Mouse (Mus musculus) frontal cortex, adult (tissue): ENCODE measurements at regions not wholly inside any gene's neighbourhood (a gene's known extent, or its start where the extent isn't known, plus 50 kb on each side); places are given as distances from the start of the nearest gene placed in this dataset.

Source experiments
- ATAC-seq: cut with Nextera tagmentation; 2 replicates; pipeline ENCODE4 v1.9.2; 2017; ENCODE audit warnings: mild to moderate bottlenecking, moderate library complexity, mixed read lengths; ENCODE audit not compliant: low TSS enrichment

- no peak for ATAC-seq
These were observed 374.2 kb downstream of the Gpd2 start for GRCm38 (mm10) chr2:57611599-57611998.

DNA sequence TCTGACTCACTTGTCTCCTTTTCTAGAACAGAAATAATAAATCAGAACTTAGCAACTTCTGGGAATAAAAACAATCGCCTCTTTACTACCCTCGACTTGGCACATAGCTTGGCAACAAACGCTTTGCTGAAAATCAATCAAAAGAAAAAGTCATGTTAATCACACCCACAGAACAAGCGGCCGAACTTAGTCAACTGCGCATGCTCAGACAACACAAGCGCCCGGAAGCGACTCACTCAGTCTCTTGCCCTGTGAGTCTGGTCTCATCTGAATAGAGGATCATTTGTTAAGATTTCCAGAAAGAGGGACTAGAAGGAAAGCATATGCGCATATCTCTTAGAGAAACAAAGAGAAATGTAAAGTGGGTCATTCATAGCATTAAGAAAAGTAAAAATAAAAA is 375.8 kb downstream of the Gpd2 start:
- ATAC-seq: peak; percentile 84

GRCm38 (mm10) chr2:57614587-57614991 is 377.2 kb downstream of the Gpd2 start:
- ATAC-seq: peak; percentile 60

DNA sequence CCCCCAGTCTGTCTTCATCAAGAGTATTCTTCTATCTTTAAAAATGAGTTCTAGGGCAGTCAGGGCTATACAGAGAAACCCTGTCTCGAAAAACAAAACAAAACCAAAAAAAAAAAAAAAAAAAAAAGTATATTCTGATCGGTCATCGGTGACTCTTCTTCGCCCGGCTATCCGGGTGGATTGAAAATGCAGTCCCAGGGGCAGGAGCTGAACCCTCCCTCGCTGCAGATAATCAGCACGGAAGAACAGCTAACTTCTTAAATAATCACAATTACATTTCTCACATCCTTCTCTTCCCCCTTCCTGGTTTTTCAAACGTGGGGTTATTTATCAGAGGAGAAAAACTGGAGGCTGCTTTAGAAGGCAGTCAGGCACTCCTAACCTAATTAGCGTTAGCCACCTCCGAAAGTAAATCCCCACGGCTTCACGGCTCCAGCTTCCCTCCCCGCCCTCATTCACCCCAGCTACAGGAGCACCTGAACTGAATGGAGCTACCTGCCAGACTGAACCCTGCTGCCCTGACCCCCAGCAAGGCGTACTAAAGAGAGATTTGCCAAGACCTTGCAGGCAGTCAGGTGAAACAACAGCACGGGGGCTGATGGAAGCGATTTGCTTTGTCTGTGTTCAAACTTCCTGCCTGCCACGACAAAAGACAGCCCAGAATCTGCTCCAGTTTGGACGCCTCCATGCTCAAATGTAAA is 379.2 kb downstream of the Gpd2 start:
- ATAC-seq: no peak

DNA sequence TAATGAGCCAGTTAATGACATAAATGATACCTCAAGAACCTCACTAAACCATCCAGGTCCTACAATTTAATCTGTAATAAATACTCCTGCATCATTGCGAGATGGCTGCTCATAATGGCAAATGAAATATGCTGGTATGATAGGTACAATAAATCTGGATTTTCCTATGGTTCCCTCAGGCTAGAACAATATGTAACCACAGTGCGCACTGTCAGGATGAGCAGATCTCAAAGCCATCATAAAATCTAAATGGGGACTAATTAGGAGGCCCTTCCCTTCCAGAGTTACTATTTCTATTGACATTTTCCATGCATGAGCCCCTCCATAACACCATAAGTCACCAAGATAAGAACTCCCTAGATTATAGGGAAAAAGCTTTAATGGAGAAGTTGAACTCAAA is 379.8 kb downstream of the Gpd2 start:
- ATAC-seq: no peak

- no peak for ATAC-seq
These were observed 353.6 kb upstream of the Galnt5 start for GRCm38 (mm10) chr2:57644117-57644516.

- 0 out of 2 replicates have a peak, but pooled peaks have one; percentile 38 for ATAC-seq
These were observed 353.1 kb upstream of the Galnt5 start for GRCm38 (mm10) chr2:57644541-57644940.

DNA sequence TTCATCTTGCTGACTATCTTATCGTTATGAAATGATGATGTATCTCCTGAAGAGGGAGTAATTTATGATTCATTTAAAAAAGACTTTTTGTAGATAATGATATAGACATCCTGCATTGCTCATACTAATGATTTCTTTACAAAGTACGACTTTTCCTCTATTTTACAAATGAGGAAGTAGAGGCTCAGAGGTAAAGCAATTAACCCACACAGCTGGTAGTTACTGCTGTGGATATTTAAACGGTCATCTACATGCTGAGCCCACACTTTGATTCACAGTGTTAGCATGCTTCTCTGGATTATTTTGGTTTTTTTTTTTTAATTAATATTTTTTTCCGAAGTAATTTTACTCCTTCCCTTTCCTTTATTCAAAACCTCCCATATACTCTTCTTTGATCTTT is 348.7 kb upstream of the Galnt5 start:
- ATAC-seq: no peak

- ATAC-seq: peak; percentile 95
These were observed 340.3 kb upstream of the Galnt5 start for GRCm38 (mm10) chr2:57657409-57657808.

GRCm38 (mm10) chr2:57661838-57662237 is 335.8 kb upstream of the Galnt5 start:
- ATAC-seq: no peak

- no peak for ATAC-seq
These were observed 325.6 kb upstream of the Galnt5 start for GRCm38 (mm10) chr2:57672007-57672643.

- ATAC-seq: no peak
These were observed 307.8 kb upstream of the Galnt5 start for GRCm38 (mm10) chr2:57689877-57690276.

- no peak for ATAC-seq
These were observed 300.5 kb upstream of the Galnt5 start for GRCm38 (mm10) chr2:57696992-57697772.

- peak; percentile 94 for ATAC-seq
These were observed 299.0 kb upstream of the Galnt5 start for GRCm38 (mm10) chr2:57698659-57699061.

DNA sequence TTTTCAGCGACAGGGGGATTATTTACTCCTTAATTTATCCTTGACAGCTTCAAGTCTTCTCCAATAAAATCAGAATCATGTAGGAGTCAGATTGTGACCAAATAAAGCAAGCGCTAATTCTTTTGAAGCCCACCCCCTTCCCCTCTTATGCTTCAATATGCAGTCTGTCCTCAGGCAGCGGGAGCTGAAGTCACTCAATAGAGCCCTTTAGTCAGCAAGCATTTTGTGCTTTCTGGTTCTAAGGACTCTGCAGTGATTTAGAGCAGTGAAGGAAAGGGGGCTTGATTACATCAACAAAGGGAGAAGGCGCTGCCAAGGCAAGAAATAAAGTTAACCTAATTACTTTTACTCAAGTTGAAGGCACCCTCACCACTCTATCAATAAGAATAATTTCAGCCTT is 298.5 kb upstream of the Galnt5 start:
- no peak for ATAC-seq

- ATAC-seq: no peak
These were observed 280.8 kb upstream of the Galnt5 start for GRCm38 (mm10) chr2:57716754-57717510.
